Mouse (Mus musculus): ENCODE measurements at regions not wholly inside any gene's neighbourhood (a gene's known extent, or its start where the extent isn't known, plus 50 kb on each side); places are given as distances from the start of the nearest gene placed in this dataset.
A peak's percentile ranks its signal among the peaks of the same experiment; 100 is the strongest.

DNA sequence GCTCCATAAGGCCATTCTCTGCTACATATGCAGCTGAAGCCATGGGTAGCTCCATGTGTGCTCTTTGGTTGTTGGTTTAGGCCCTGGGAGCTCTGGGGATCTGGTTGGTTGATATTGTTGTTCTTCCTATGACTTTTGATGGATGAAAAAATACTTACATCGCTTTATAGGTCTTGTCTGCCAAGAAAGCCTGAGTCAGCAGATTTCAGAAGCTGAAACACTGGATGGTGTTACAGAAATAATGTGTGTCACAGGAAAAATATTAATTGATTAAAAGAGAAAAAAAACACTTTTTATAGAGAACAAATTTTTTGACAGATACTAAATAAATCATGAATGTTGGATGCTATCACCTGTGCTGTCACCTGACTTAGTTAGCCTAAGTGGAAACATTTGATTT lies 52.4 kb upstream of the Plxna2 start:
- TF ChIP-seq CTCF (IDR thresholded peaks at IDR 0.05; ENCODE audit: borderline replicate concordance, extremely low read depth, insufficient read depth, insufficient read length) (no peak), POLR2A (IDR thresholded peaks at IDR 0.05; ENCODE audit: borderline replicate concordance, extremely low read depth, insufficient read depth, insufficient read length, poor library complexity, severe bottlenecking) (no peak)
- DNase-seq (ENCODE audit: low read depth), result no peak

DNA sequence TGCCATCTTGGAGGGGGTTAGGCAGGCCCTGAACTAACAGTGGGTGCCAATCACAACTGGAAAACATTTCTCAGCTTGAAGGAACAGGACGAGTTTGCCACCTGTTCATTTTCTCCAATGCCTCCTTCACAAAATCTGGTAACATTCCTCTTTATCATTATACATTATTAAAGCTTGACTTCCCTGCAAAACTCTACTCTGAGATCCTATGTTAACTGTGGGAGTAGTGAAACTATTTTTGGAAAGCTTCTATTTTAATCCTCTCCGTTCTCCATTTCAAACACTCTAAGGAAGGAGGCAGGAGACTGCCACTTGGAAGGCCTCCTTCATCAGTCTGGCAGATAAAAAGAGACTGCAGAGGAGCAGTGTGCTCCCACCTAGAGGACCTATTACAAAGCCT lies 54.1 kb upstream of the Plxna2 start:
- TF ChIP-seq CTCF (IDR thresholded peaks at IDR 0.05; ENCODE audit: borderline replicate concordance, extremely low read depth, insufficient read depth, insufficient read length) (no peak), POLR2A (IDR thresholded peaks at IDR 0.05; ENCODE audit: borderline replicate concordance, extremely low read depth, insufficient read depth, insufficient read length, poor library complexity, severe bottlenecking) (no peak)
- no peak for DNase-seq (ENCODE audit: low read depth)

DNA sequence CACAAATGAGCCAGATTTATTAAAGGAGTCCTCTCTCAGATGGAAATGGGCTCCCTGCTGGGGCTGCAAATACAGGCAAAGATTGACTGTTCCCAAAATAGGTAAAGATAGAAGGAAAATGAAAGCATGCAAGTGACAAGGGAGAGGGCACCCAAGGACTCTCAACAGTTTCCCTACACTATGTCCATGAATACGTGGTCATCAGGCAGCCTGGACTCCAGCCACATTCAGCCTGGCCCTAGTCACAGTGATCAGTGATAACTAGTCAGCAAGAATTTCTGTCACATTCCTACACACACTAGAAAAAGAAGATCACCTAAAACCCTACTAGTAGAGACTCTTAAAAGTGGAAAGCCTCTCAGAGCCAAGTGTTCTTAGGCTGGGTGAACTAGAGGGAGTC lies 56.9 kb upstream of the Plxna2 start:
- TF ChIP-seq CTCF (IDR thresholded peaks at IDR 0.05; ENCODE audit: borderline replicate concordance, extremely low read depth, insufficient read depth, insufficient read length) (no peak), POLR2A (IDR thresholded peaks at IDR 0.05; ENCODE audit: borderline replicate concordance, extremely low read depth, insufficient read depth, insufficient read length, poor library complexity, severe bottlenecking) (no peak)
- DNase-seq (ENCODE audit: low read depth), result no peak

DNA sequence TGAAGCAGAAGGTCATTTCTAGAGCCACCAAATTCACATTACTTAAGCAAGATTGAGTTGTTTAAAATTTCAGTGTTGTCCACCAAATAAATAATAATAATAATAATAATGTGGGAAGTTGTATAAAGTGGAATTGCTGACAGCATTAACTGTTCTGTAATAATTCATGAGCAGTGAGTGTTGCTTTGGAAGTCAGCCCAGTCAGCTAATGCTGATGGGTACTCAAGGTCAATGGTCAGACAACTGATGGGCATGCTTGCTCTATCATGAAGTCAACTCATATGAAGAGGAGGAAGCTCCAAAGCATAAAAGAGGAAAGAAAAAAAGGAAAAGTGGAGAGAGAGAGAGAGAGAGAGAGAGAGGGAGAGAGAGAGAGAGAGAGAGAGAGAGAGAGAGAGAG lies 69.4 kb upstream of the Plxna2 start:
- TF ChIP-seq POLR2A (IDR thresholded peaks at IDR 0.05; ENCODE audit: borderline replicate concordance, extremely low read depth, insufficient read depth, insufficient read length, poor library complexity, severe bottlenecking), result no peak
- no peak for TF ChIP-seq CTCF (IDR thresholded peaks at IDR 0.05; ENCODE audit: borderline replicate concordance, extremely low read depth, insufficient read depth, insufficient read length)
- DNase-seq (ENCODE audit: low read depth), result no peak

DNA sequence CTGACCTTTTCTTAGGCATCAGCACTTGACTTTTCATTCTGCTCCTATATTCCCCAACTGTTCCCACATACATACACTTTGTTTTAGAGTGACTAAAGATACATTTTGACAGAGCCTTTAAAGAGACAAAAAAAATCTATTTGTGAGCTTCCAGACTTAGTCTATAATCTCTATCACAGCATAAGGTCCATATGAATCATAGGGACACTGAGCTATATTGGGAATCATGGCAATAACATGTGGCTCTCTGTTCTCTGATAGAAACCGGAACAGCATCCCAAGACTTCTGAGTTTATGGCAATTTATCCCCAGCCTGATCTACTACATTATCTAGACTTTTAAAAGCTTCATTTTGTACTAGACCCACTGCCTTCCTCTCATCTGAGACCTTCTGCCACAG lies 69.8 kb upstream of the Plxna2 start:
- no peak for TF ChIP-seq CTCF (IDR thresholded peaks at IDR 0.05; ENCODE audit: borderline replicate concordance, extremely low read depth, insufficient read depth, insufficient read length)
- no peak for TF ChIP-seq POLR2A (IDR thresholded peaks at IDR 0.05; ENCODE audit: borderline replicate concordance, extremely low read depth, insufficient read depth, insufficient read length, poor library complexity, severe bottlenecking)
- DNase-seq (ENCODE audit: low read depth), result no peak

DNA sequence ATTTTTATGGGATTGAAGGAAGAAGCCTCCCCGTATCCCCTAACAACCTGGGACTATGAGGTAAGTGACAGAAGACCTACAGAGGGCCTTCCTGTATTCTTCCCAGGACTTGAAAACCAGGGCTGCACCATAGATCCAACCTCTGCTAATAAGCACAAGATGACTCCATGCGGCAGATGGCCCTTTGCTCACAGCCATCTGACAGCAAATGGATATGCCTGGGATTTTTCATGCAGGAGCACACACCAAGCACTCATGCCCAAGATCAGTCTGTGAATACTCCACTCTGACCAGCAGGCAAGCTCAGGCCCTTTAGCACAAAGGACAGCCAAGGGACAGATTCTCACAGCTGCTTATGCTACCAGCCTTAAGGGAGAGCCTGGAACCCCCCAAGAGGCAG lies 77.1 kb upstream of the Plxna2 start:
- TF ChIP-seq POLR2A (IDR thresholded peaks at IDR 0.05; ENCODE audit: borderline replicate concordance, extremely low read depth, insufficient read depth, insufficient read length, poor library complexity, severe bottlenecking), result no peak
- TF ChIP-seq CTCF (IDR thresholded peaks at IDR 0.05; ENCODE audit: borderline replicate concordance, extremely low read depth, insufficient read depth, insufficient read length), result no peak
- no peak for DNase-seq (ENCODE audit: low read depth)

DNA sequence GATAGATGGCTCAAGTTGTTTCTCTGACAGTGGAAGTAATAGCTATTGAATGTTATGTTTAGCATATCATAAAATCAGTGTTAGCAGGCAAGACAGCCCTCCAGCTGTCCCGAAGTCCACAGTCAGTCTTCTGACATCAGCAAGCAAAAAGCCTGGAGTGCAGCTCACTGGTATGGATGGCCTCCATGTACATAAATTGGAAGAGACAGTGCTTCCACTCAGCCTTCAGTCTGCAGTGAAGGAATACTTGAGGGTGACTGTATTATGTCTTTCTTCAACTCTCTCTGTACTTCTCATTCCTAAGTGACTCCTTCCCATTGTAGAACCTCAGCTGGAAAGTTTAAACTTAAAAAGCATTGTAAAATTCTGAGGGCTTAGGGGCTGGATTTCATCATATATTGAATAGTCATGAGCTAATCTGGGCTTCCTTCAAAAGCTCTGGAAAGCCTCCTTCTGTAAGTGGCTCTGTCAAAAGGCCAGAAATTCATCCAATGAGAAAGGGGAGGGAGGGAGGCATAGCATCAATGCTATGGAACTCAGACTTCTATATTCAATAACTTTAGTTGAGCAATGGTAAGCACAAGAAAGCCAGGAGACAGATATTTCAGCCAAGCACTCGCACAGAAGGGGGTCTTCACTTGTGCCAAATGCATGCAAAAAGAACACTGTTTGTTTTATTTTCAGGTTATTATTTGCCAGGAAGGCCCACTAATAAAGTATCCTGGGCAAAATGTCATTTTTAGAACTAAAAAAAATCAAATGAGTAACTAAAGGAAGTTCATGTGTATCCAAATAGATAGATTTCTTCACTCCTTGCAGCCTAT lies 90.5 kb upstream of the Plxna2 start:
- DNase-seq (ENCODE audit: low read depth), result peak; percentile 24
- TF ChIP-seq POLR2A (IDR thresholded peaks at IDR 0.05; ENCODE audit: borderline replicate concordance, extremely low read depth, insufficient read depth, insufficient read length, poor library complexity, severe bottlenecking) (no peak), CTCF (IDR thresholded peaks at IDR 0.05; ENCODE audit: borderline replicate concordance, extremely low read depth, insufficient read depth, insufficient read length) (no peak)

DNA sequence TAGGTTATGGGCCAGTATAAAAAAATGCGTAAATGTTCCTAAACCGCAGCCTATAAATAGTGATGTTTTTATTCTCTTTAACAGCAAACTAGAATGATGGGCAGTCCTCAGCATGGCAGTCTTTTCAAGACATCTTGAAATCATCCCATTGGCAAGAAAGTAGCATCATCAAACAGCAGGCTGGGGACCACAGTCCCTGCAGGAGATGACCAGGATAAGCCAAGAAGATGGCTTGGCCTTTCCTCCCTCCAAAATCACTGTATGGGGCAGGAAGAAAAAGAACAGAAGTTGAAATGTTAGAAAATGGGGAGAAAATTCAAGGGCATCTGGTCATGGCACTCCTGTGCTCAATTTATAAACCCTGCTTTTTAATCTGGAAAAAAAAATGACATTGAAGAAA lies 93.0 kb upstream of the Plxna2 start:
- no peak for DNase-seq (ENCODE audit: low read depth)
- TF ChIP-seq POLR2A (IDR thresholded peaks at IDR 0.05; ENCODE audit: borderline replicate concordance, extremely low read depth, insufficient read depth, insufficient read length, poor library complexity, severe bottlenecking) (no peak), CTCF (IDR thresholded peaks at IDR 0.05; ENCODE audit: borderline replicate concordance, extremely low read depth, insufficient read depth, insufficient read length) (no peak)

DNA sequence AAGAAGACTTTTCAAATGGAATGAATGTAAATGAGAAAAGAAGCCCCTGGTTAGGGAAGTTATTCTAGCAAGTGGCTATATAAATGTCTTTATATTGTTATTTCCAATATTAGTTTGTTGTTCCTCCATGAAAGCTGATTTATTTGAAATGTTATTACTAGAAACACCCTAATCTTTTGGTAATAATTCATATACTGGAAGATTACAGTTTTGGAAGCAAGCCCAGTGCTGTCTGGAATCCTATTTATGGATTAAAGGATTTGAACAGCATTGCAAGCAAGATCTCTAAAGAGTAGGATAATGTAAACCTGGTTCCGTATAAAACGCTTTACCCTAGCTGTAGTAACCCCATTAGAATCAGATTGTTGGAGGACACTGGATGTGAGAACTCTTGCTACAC lies 96.8 kb upstream of the Plxna2 start:
- peak; percentile 36 for DNase-seq (ENCODE audit: low read depth)

DNA sequence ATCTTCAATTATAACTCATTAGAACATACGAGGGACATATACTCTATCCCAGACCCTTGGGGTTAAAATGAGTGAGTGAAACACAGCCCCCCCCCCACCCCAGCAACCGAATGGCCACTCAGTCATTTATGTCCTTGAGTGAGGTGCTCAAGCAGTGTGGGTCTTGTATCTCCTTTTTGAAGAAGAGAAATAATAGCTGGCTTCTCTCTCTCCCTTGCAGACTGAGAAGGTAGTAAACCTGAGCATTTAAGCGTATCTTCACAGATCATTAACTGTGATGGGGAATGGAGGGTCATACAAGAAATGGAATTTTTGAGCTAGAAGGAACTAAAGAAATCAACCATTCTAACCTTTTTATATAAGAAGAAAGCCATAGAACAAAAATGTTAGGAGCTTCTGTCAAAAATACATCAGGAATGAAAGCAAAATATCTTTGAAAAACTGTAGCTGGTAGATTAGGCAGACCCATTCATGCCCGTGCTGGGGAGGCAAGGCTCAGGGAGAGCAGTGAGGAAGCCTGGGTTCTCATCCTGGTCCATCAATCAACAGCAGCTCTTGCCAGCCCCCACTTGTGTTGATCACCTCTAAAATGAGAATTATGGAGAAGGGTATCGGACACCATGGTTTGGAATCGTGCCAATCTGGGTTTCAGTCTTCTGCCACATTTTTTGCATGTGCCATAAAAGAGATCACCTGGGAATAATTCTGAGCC lies 98.4 kb upstream of the Plxna2 start:
- no peak for DNase-seq (ENCODE audit: low read depth)
- no peak for TF ChIP-seq CTCF (IDR thresholded peaks at IDR 0.05; ENCODE audit: borderline replicate concordance, extremely low read depth, insufficient read depth, insufficient read length)
- no peak for TF ChIP-seq POLR2A (IDR thresholded peaks at IDR 0.05; ENCODE audit: borderline replicate concordance, extremely low read depth, insufficient read depth, insufficient read length, poor library complexity, severe bottlenecking)

More for the DNA sequence above, 96.8 kb upstream of the Plxna2 start:
- TF ChIP-seq POLR2A (IDR thresholded peaks at IDR 0.05; ENCODE audit: borderline replicate concordance, extremely low read depth, insufficient read depth, insufficient read length, poor library complexity, severe bottlenecking) (no peak), CTCF (IDR thresholded peaks at IDR 0.05; ENCODE audit: borderline replicate concordance, extremely low read depth, insufficient read depth, insufficient read length) (no peak)

DNA sequence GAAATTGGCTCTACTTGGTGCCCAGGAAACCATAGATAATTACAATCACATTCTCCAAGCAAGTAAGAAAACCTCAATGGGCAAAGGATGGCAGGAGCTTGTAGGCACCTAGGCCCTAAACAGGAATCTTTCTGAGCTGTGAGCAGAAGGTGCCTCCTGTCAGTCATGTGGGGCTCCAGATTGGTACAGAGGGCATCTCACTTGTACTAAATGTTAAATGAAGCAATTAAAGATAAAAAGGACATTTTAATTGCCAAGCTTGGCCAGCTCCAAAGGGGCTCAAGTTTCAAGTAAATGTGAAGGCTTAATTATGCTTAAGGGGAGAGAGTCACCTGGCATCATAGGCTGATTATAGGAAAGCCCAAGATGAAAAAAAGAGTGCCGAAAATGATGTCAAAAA lies 101.9 kb upstream of the Plxna2 start:
- DNase-seq (ENCODE audit: low read depth), result peak; percentile 78
- TF ChIP-seq POLR2A (IDR thresholded peaks at IDR 0.05; ENCODE audit: borderline replicate concordance, extremely low read depth, insufficient read depth, insufficient read length, poor library complexity, severe bottlenecking) (no peak), CTCF (IDR thresholded peaks at IDR 0.05; ENCODE audit: borderline replicate concordance, extremely low read depth, insufficient read depth, insufficient read length) (no peak)

DNA sequence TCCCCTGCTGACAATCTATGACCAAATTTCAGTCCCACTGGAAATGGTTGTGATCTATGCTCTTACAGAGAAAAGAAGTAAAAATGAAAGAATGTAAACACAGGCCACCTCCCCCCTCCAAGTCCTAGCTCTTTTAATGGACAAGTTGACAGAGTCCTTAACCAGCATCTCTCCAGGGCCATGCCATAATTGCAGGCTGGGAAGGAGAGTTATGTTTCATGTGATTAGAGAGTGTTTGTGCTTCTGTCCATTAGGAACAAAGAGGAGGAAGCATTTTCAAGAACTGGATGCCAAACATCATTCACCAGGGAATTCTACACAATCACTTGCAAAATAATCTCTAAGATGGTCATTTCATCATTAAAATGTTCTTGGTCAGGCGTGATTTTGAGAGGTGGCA lies 109.7 kb upstream of the Plxna2 start:
- no peak for TF ChIP-seq POLR2A (IDR thresholded peaks at IDR 0.05; ENCODE audit: borderline replicate concordance, extremely low read depth, insufficient read depth, insufficient read length, poor library complexity, severe bottlenecking)
- no peak for TF ChIP-seq CTCF (IDR thresholded peaks at IDR 0.05; ENCODE audit: borderline replicate concordance, extremely low read depth, insufficient read depth, insufficient read length)
- no peak for DNase-seq (ENCODE audit: low read depth)
